Mouse (Mus musculus): ENCODE measurements around the gene Ccnd3. TPM values are rescaled to one million over a fixed set of nuclear protein-coding genes. Genes with fewer than 3 reads are reported as not detected.

The Ccnd3 gene
- total RNA-seq, 2 experiments from 2014 or later, result 93.8 to 126 TPM

- intact Hi-C loops (cut with DNase I), result loop anchor here (5.0 kb wide), 1 partner anchor 45 kb away; no protein-coding TSS in a partner anchor
- DNase-seq, result no peak
Measured at GRCm38 (mm10) chr17:47632181-47632840, 127.5 kb downstream of the Ccnd3 start.

- DNase-seq, result no peak
- intact Hi-C loops (cut with DNase I), result loop anchor here (5.0 kb wide), 1 partner anchor 43 kb away; no protein-coding TSS in a partner anchor
Measured at GRCm38 (mm10) chr17:47633999-47634770, 129.3 kb downstream of the Ccnd3 start.

GRCm38 (mm10) chr17:47642992-47643391, 138.1 kb downstream of the Ccnd3 start:
- intact Hi-C loops (cut with DNase I), result no loop called here
- no peak for DNase-seq

- DNase-seq, result peak; percentile 46 to 63
- intact Hi-C loops (cut with DNase I), result no loop called here
Measured at GRCm38 (mm10) chr17:47646683-47647082, 141.8 kb downstream of the Ccnd3 start.

DNA sequence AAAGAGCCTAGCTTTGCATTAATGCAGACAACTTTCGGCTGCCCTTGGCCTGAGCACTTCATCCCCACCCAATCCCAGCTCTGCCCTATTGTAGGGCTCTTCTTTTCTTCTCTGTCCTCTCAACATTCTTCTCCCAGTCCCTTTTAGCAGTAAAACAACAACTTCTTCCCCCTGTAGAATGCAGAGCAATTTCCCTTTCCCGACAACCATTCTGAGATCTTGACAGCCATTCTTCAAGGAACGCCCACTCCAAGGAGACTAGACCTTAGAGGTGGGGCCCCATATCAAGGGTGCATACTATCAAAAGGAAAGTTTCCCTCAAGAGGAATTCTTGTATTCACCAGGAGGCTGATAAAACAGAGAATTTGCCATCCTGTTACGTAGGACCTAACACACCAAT, 144.1 kb downstream of the Ccnd3 start:
- no peak for DNase-seq
- intact Hi-C loops (cut with DNase I), result no loop called here

Other genes starting within 250 kb of the Ccnd3 start
- 10 to 100 TPM; 25.1 to 26.2 TPM for gene Mrps10, start 136.2 kb upstream of the Ccnd3 start, total RNA-seq (2021)
- gene Guca1b, start 119.7 kb upstream of the Ccnd3 start, total RNA-seq (2021), result under 1 TPM; 0.26 to 0.46 TPM
- gene Guca1a, start 104.5 kb upstream of the Ccnd3 start, total RNA-seq (2021), result under 1 TPM in 1 of 2 experiments, not detected in 1; 0.44 TPM
- 1 to 10 TPM; 1.8 to 2.1 TPM for gene AI661453, start 68.4 kb upstream of the Ccnd3 start, total RNA-seq (2021)
- gene 1700001C19Rik, start 67.7 kb upstream of the Ccnd3 start, total RNA-seq (2021), result not detected
- 10 to 100 TPM; 14.9 to 15.6 TPM for gene Taf8, start 2.8 kb upstream of the Ccnd3 start, total RNA-seq (2021)
- gene Bysl, start 106.4 kb downstream of the Ccnd3 start, total RNA-seq (2021), result 10 to 100 TPM; 14.0 to 15.8 TPM
- gene Med20, start 106.5 kb downstream of the Ccnd3 start, total RNA-seq (2021), result 10 to 100 TPM; 18.7 to 20.8 TPM
- 1 to 10 TPM; 1.9 to 2.5 TPM for gene Gm20517, start 106.5 kb downstream of the Ccnd3 start, total RNA-seq (2021)
- 1 to 10 TPM; 4.4 to 4.5 TPM for gene Usp49, start 125.6 kb downstream of the Ccnd3 start, total RNA-seq (2021)
- gene Tomm6, start 183.3 kb downstream of the Ccnd3 start, total RNA-seq (2021), result 100 to 1,000 TPM; 129 TPM
- 1 to 10 TPM; 3.3 to 5.4 TPM for gene Frs3, start 184.0 kb downstream of the Ccnd3 start, total RNA-seq (2021)
- gene Gm21981, start 189.4 kb downstream of the Ccnd3 start, total RNA-seq (2021), result under 1 TPM; 0.74 to 0.78 TPM
- 1 to 10 TPM; 3.8 to 5.4 TPM for gene Prickle4, start 189.7 kb downstream of the Ccnd3 start, total RNA-seq (2021)
- not detected for gene Pgc, start 221.8 kb downstream of the Ccnd3 start, total RNA-seq (2021)
- gene Tfeb, start 232.0 kb downstream of the Ccnd3 start, total RNA-seq (2021), result 10 to 100 TPM; 46.8 to 49.3 TPM